Mouse (Mus musculus) cerebellum, adult 9-10 months (tissue): ENCODE measurements at regions not wholly inside any gene's neighbourhood (a gene's known extent, or its start where the extent isn't known, plus 50 kb on each side); places are given as distances from the start of the nearest gene placed in this dataset.

Experiments
- DNase-seq: peaks from one replicate; pipeline ENCODE4 v3.0.0; 2022

DNA sequence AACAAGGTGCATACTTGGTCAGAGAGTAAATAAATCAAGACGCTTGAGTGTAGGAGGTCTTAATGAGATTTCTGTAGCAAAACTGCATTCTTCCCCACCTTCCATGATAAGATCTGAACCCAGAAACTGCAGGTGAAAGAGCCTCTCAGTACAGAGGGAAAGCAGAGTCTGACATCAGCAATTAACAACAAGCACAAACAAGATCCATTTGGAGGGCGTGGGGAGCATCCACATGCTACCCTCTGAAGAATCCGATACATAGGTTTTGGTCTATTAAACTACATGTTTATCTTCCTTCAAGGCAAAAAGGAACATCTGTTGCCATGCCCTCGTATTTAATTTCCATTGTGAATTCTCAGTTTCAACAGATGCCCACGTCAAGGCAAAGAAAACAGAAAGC is 124.2 kb downstream of the S1pr1 start:
- no peak for DNase-seq

DNA sequence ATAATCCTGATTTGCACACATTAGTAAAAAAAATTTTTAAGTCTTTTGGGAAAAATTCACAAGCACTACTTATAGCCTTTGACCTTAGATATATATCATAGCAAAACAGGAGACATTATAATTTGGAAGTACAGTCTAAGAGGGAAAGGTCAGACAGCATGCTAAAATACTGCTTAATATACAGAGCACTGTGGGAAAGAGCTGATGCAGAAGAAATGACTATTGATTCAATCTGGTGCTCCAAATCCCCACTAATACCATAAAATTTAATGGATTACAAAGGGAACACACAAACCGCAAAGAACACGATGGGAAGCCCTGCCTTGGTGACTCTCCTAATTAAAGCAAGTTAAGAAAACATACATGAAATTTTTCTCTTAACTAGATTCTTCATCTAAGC is 126.3 kb downstream of the S1pr1 start:
- DNase-seq: no peak

- DNase-seq: peak; percentile 1
These were observed 134.5 kb downstream of the S1pr1 start for GRCm38 (mm10) chr3:115580131-115580932.

- DNase-seq: no peak
These were observed 139.5 kb downstream of the S1pr1 start for GRCm38 (mm10) chr3:115575371-115575770.

- DNase-seq: no peak
These were observed 152.1 kb downstream of the S1pr1 start for GRCm38 (mm10) chr3:115562735-115563134.

- DNase-seq: no peak
These were observed 159.8 kb downstream of the S1pr1 start for GRCm38 (mm10) chr3:115554809-115555708.

DNA sequence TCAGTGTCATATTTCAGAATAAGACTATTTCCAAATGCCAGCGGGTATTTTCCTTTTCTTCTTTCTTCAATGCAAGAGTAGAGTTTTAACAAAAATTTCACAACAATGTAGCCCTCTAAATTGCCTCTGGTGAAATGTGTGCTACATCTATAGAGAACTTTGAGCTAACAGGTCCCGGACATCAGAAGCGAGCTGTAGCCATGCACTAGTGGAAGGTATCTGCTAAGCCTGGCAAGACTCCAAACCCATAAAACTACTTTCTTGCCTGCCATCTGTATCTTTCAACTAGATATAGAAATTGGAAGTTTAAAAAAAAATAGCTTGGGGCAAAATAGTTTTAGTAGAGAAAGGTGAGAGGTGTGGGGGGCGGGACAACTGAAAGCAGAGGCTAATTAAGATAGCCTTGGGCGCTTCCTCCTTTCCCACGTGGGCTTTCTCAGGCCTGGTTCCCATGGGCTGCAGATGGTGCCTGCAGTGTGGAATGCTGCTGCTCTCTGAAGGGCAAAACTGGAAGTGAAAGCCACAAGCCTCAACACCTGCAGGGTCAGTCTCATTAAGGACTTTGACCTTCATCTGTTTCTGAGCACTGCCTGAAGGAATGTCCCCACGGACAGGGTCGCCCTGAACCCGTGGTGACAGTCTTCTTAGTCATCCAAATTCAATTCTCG is 160.9 kb downstream of the S1pr1 start:
- no peak for DNase-seq

DNA sequence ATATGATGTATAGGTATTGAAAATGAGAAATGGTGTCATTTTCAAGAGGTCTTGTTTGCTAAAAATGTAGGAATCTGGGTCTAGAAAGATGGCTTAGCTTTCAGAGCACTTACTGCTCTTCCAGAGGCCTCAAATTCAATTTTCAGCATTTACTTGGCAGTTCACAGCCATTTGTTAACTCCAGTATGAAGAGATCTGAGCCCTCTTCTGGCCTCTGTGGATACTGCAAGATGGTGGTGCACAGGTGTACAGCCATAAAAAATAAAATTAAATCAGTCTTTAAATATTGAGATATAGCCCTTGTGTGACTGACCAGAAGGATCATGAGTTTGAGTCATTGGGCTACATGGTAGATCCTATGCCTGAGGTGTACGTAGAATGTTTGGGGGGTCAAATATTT is 173.1 kb downstream of the S1pr1 start:
- DNase-seq: peak; percentile 44

- no peak for DNase-seq
These were observed 176.5 kb downstream of the S1pr1 start for GRCm38 (mm10) chr3:115538355-115538754.

DNA sequence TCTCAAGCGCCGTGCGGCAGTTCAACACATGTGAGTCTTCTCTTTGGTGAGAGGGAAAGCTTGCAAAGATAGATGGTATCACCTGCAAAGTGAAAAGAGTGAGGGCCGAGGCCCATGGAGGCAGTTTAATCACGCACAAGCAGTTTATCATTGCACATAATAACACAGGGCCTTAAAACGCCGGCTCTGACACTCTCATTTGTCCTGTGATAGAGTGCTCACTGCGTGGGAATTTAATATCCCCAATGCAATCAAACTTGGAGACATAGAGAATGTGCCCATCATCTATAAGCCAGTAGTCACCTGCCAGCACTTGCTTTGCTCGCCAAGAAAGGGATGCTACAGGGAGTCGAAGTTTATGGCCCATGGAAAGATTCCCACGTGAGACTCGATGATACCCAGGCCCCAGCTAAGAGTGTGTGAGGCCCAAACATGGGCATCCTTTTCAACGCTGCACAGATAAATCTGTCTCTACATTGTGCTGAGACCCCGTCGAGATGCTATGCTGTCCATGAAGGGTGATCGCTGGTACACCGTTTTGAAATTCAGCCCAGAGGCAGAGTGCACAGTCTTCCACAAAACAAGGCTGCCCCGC is 182.6 kb downstream of the S1pr1 start:
- no peak for DNase-seq

GRCm38 (mm10) chr3:115530441-115530840 is 184.4 kb downstream of the S1pr1 start:
- DNase-seq: no peak

- DNase-seq: no peak
These were observed 185.0 kb downstream of the S1pr1 start for GRCm38 (mm10) chr3:115529918-115530317.

DNA sequence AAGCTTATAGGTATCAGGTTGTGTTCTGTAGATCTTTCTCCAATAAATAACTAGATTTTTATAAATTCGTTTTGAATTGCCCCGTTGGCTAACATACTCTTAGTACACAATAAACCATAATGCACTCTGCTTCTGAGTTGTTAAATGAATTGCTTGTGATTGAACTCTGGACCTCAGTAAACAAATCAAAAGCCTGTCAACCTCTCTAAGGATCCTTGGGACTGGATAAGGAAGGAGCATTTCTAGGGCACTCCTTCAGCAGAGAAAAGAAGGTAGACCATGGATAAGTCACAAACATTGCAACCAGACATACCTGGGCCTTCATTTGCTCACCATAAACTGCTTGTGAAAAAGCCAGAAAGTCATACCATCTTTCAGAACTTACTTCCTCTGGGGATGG is 191.4 kb downstream of the S1pr1 start:
- no peak for DNase-seq

- DNase-seq: no peak
These were observed 199.2 kb downstream of the S1pr1 start for GRCm38 (mm10) chr3:115515645-115516044.

GRCm38 (mm10) chr3:115509658-115510057 is 205.2 kb downstream of the S1pr1 start:
- no peak for DNase-seq

GRCm38 (mm10) chr3:115497420-115497819 is 217.5 kb downstream of the S1pr1 start:
- DNase-seq: no peak

- DNase-seq: no peak
These were observed 218.8 kb downstream of the S1pr1 start for GRCm38 (mm10) chr3:115496110-115496509.

- no peak for DNase-seq
These were observed 219.2 kb downstream of the S1pr1 start for GRCm38 (mm10) chr3:115495692-115496091.

DNA sequence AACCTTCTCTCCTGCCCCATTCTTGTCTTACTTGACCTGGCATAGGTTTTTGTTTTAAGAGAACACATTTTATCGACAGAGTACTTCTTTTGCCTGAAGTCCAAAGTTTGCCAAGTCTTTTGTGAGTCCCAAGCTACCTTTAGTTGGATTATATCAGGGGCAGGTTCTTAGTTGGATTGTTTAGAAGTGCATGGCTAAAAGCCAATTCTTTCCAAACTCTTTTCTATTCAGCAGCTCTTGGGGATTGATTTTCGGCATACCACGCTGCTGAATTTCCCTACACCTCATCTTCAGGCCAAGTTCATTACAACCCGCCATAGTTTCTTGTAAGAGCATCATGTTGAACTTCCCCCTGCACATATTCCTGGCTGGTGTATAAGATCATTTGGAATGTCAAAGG is 245.9 kb downstream of the S1pr1 start:
- DNase-seq: no peak

DNA sequence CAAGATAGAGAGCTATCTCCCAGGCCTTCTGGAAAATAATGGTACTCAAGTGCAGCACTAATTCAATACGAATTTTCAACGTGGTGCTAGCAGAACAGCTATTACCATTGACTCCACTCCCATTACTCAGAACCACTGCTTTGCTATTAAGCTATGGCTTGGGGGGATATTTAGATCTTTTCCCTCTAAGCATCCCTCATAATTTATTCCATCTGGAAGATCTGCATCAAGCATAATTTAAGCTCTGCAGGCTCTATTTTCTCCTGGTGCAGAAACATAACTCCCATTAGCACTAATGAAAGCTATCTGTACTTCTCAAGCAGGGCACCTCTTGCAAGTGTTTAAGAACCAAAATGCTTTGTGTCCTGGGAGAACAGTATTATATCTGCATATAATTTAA is 247.0 kb downstream of the S1pr1 start:
- no peak for DNase-seq

- no peak for DNase-seq
These were observed 252.2 kb downstream of the S1pr1 start for GRCm38 (mm10) chr3:115462623-115463022.
